Mouse (Mus musculus) adrenal gland (tissue): ENCODE data around the gene Gm45213.

Experiments used
- intact Hi-C: fragments of 180-260 bp; cut with DNase I; formaldehyde crosslinking; loops from one replicate; pipeline ENCODE4 v1.15.1; 2025

Gene Gm45213

GRCm38 (mm10) chr7:66048446-66049230 lies 5.2 kb downstream of the Gm45213 start:
- intact Hi-C loops = no loop called here

- intact Hi-C loops = no loop called here
Measured at GRCm38 (mm10) chr7:66053946-66054483, 10.6 kb downstream of the Gm45213 start.

DNA sequence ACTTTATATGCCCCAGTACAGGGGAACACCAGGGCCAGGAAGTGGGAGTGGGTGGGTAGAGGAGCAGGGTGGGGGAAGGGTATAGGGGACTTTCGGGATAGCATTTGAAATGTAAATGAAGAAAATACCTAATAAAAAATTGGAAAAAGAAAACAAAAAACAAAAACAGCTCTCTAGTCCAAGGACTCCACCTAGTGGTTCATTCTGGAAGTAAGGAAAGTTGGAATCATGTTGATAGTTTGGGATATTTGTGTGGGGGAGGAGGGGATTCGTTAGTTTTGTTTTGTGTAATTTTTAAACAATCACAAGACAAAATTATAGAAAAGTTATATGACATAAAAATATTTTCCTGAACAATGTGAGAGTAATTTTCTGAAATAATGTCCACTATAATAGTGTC lies 12.0 kb downstream of the Gm45213 start:
- intact Hi-C loops = loop anchor here (5.0 kb wide), 1 partner anchor 283 kb away; no protein-coding TSS in a partner anchor

DNA sequence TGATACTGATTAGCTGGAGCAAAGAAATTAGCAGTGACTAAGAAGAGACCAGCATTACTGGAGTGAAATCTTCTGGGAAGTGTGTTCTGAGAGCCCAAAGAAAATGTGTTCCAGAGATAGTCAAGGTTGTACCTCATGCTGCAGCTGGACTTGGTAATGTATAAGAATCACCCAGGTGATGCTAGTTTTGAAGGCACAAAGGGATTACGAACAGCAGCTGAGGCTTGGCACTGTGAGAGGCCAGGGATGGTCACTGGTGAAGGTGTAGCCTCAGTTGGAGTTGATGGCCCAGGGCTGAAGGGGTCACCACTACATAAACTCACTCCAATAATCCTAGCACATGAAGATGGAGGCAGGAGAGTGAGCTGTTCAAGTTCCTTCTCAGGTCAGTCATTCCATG lies 15.3 kb downstream of the Gm45213 start, which contains the start of gene Snrpa1:
Gene Snrpa1 (plus strand): TSS at position 301 of the 400 bp plus-strand sequence.
- intact Hi-C loops = loop anchor here (5.0 kb wide), 1 partner anchor 286 kb away; no protein-coding TSS in a partner anchor

DNA sequence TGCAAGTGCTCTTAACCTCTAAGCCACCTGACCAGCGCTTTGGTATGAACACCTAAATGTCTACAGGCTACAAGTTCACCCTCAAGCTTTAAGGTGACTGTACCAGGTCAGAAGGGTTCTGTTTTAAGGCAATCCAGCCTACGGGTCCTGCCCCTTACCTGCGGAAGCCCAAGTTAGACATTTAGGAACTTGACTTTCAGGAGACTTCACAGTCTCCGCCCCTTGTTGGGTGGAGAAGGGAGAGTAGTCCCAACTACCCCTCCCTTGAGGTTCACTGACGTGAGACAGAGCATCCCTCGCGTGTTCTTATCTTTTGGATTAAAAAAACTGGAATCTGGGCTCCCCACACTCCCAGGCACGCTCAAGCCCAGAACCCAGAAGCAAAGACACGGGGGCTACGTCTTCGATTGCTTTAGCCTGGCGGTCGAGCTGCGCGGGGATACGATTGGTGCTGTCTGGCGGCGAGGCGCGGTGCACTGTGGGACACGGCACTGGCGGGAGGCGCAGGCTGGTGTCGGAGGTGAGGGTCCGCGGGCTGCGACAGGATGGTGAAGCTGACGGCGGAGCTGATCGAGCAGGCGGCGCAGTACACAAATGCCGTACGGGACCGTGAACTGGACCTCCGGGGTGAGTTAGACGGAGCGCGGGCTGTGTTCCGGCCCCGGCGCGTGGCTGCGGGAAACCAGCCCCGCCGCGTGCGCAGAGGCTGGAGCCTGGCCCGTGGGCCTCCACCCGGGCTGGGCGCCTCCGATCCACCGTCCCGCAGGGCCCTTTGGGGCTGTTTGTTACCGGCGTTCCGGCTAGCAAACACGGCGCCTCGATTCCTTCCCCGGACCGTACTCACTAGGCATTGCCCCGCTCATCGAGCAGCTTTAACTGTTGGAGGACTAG lies 16.9 kb downstream of the Gm45213 start:
- intact Hi-C loops = no loop called here

GRCm38 (mm10) chr7:66061057-66061456 lies 17.7 kb downstream of the Gm45213 start:
- intact Hi-C loops = no loop called here

DNA sequence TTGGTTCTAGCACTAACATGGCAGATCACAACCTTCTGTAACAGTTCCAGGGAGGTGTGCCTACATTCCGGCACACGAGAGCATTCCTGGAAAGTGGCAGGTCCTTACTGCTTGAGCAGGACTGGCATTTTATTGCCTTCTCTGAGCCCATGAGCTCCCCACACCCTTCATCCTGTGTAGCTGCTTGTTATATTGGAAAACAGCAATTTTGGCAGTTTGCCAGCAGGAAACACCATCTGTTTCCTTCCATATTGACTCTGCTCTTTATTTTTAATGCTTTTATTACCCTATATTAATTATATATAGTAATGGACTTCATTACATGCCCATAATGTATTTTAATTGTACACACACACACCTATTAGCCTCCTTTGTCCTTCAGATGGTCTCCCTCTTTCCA lies 33.0 kb downstream of the Gm45213 start:
- intact Hi-C loops = no loop called here

DNA sequence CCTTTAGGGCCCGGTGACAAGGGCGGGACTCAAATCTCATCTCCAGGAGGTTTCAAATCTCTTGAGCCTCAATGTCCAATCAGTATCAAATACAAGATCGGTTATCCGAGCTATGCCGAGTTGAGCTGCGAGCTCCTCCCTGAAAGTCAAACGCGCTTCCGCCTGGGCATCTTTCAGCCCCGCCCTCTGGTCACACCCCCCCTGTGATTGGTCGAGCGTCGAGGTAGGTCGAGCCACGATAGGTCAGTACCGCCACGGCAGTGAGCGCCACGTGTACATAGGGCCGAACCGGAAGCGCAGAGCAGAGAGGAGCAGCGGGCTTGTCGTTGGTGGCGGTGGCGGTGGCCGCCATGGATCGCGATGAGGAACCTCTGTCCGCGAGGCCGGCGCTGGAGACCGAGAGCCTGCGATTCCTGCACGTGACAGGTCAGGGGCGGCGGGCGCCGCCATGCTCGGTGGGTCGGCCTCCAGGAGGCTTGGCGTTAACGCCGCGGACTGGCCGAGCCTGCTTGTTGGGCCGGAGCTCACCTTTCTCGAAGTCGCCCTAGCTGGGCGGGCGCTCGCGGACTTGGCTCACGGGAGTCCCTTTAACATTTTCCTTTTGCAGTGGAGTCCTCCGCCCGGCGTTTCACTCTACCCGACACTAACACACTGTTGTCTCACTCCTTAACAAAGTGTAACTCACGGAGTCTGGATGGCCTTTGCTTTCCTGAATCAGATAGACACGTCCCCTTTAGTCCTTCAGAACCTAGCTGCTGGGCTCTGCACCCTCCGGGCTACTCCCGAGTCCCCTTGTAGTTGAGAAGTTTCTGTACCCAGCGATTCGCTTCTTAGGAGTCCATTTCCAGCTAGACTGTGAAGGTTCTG lies 36.2 kb downstream of the Gm45213 start, which contains the start of gene Selenos:
Gene Selenos (plus strand): TSS at position 286 of the 867 bp plus-strand sequence.
- intact Hi-C loops = no loop called here

DNA sequence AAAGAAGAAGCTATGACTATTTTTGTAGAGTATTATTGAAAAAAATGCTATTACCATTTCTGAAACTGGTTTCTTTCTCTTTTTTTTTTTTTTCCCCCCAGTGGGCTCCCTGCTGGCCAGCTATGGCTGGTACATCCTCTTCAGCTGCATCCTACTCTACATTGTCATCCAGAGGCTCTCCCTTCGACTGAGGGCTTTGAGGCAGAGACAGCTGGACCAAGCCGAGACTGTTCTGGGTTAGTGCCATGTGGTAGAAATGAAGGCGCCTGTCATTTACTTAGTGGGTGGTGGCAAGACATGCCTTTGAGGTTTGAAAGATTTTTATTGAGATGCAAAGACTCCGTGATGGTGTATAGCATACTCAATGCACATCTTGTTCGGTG lies 36.8 kb downstream of the Gm45213 start:
- intact Hi-C loops = no loop called here

DNA sequence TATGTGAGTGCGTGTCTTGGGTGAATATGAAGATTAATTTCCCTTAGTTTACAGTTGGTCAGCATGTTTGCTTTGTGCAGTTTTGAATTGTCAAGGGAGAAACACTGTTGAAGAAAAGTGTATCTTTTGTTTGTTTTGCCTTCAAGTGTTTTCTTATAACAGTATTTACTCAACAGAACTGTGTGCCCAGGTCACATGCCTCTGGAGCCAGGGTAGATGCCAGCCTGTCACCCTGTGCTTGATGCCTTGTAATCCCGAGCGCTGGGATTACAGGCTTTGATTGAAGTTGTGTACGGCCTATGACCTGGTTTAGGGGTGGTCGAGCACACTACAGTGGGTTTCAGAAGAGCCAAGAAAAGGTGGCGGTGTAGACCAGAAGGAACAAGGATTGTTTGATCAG lies 40.4 kb downstream of the Gm45213 start:
- intact Hi-C loops = no loop called here

- intact Hi-C loops = no loop called here
Measured at GRCm38 (mm10) chr7:66084546-66084945, 41.1 kb downstream of the Gm45213 start.

GRCm38 (mm10) chr7:66087652-66088051 lies 44.2 kb downstream of the Gm45213 start:
- intact Hi-C loops = no loop called here

GRCm38 (mm10) chr7:66088077-66088476 lies 44.7 kb downstream of the Gm45213 start:
- intact Hi-C loops = no loop called here

GRCm38 (mm10) chr7:66090676-66091190 lies 47.3 kb downstream of the Gm45213 start:
- intact Hi-C loops = no loop called here

GRCm38 (mm10) chr7:66091553-66091952 lies 48.2 kb downstream of the Gm45213 start:
- intact Hi-C loops = no loop called here

DNA sequence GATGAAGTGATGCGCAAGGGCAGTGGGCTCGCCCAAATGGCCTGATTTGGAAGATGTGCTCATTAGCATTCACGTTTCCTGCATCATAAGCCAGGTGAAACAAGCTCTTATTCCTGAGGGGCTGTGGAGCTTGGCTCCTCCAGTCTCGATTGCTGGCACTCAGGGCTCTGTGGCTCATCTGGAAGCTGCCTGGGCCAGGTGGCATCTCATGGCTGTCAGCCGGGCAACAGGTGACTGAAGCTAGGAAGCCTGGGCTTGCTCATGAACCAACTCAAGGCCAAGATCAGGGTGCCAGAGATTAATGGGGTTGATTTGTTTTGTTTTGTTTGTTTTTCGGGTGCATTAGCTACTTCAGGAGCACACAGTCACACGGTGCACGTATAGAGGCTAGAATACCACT lies 49.3 kb downstream of the Gm45213 start:
- intact Hi-C loops = no loop called here

- intact Hi-C loops = no loop called here
Measured at GRCm38 (mm10) chr7:66094141-66094540, 50.7 kb downstream of the Gm45213 start.

DNA sequence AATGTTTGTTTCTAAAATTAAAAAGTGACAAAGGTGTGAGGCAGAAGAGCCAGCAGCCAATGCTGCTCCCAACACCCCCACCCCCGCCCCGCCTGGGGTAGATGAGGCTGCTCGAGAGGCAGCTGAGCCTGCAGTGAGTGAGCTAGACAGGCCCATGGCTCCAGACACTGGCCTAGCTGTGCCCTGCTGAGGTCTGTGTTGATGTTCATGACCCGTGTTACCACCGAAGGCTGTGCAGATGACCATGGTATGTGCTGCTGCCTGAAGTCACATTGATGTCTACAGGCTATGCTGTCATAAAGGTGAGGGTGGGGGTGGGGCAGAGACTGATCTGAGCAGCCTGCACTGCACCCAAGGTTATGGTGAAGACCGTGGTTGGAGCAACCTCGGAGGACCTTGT lies 55.4 kb downstream of the Gm45213 start:
- intact Hi-C loops = no loop called here

- intact Hi-C loops = loop anchor here (2.0 to 10.0 kb wide), 3 partner anchors 199 to 563 kb away; no protein-coding TSS in a partner anchor
Measured at GRCm38 (mm10) chr7:66101866-66102265, 58.5 kb downstream of the Gm45213 start.

DNA sequence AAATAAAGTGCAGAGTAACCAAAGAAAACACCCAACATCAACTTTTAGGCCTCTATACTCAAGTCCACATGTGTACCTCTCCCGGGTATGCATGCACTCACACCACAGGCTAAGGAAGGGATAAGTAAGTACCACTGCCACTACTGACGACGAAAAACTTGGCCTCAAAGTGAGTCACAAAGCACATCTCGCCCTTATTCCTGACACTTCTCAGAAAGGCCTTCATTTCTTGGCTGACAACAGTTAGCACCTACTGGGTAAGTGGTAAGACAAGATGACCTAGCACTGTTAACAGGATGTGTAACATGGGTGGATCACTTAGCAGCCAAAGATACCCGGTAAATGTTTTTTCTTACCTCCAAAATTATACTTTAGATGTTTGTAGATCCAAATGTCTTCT lies 61.1 kb downstream of the Gm45213 start:
- intact Hi-C loops = loop anchor here (2.0 to 10.0 kb wide), 3 partner anchors 146 to 560 kb away; no protein-coding TSS in a partner anchor
